Mouse (Mus musculus) activated CD4-positive, CD25-positive, alpha-beta regulatory T cell, adult 4 months (primary cell): ENCODE data around the gene Kcnj14. TPM values are rescaled to one million over a fixed set of nuclear protein-coding genes. Genes with fewer than 3 reads are reported as not detected.

ENCODE experiments used
- ATAC-seq: one replicate; pipeline ENCODE4 v1.8.0; 2017
- polyA plus RNA-seq, 2 experiments: library from polyadenylated mRNA; unstranded; fragments of 100-300 nt; shearing (Covaris generic); gene quantifications; one replicate each; pipeline ENCODE4 v1.2.1; 2017

Kcnj14 gene
- not detected for polyA plus RNA-seq

GRCm38 (mm10) chr7:45824598-45824997 lies at the start of gene Kcnj14:
Kcnj14 (minus strand) TSS chr7:45824782.
- ATAC-seq: no peak

- no peak for ATAC-seq
These were observed 48.7 kb upstream of the Kcnj14 start for GRCm38 (mm10) chr7:45873061-45873947.

GRCm38 (mm10) chr7:45872624-45873023 lies 48.0 kb upstream of the Kcnj14 start, which contains the start of gene Kdelr1:
Kdelr1 (plus strand) TSS chr7:45872772.
- ATAC-seq: peak; percentile 83

GRCm38 (mm10) chr7:45870282-45871058 lies 45.9 kb upstream of the Kcnj14 start:
- no peak for ATAC-seq

- no peak for ATAC-seq
These were observed 45.2 kb upstream of the Kcnj14 start for GRCm38 (mm10) chr7:45869787-45870186.

GRCm38 (mm10) chr7:45869107-45869670 lies 44.6 kb upstream of the Kcnj14 start:
- no peak for ATAC-seq

- ATAC-seq: no peak
These were observed 43.3 kb upstream of the Kcnj14 start for GRCm38 (mm10) chr7:45867871-45868270.

- peak; percentile 75 for ATAC-seq
These were observed 41.6 kb upstream of the Kcnj14 start for GRCm38 (mm10) chr7:45865925-45866910.

GRCm38 (mm10) chr7:45864435-45864834 lies 39.9 kb upstream of the Kcnj14 start:
- no peak for ATAC-seq

- no peak for ATAC-seq
These were observed 38.2 kb upstream of the Kcnj14 start for GRCm38 (mm10) chr7:45862804-45863203.

- no peak for ATAC-seq
These were observed 34.4 kb upstream of the Kcnj14 start for GRCm38 (mm10) chr7:45859008-45859407.

- ATAC-seq: no peak
These were observed 32.6 kb upstream of the Kcnj14 start for GRCm38 (mm10) chr7:45856950-45857901.

GRCm38 (mm10) chr7:45853089-45853488 lies 28.5 kb upstream of the Kcnj14 start:
- no peak for ATAC-seq

- ATAC-seq: no peak
These were observed 26.1 kb upstream of the Kcnj14 start for GRCm38 (mm10) chr7:45850661-45851060.

- no peak for ATAC-seq
These were observed 24.0 kb upstream of the Kcnj14 start for GRCm38 (mm10) chr7:45848447-45849027.

- ATAC-seq: no peak
These were observed 18.6 kb upstream of the Kcnj14 start for GRCm38 (mm10) chr7:45842950-45843744.

GRCm38 (mm10) chr7:45833924-45834323 lies 9.3 kb upstream of the Kcnj14 start:
- no peak for ATAC-seq

GRCm38 (mm10) chr7:45833148-45833790 lies 8.7 kb upstream of the Kcnj14 start:
- ATAC-seq: no peak

GRCm38 (mm10) chr7:45832428-45832827 lies 7.8 kb upstream of the Kcnj14 start:
- ATAC-seq: no peak
